Mouse (Mus musculus) heart, embryonic 13.5 days (tissue): ENCODE measurements around the gene Acox3. TPM values are rescaled to one million over a fixed set of nuclear protein-coding genes. Genes with fewer than 3 reads are reported as not detected.
A peak's percentile ranks its signal among the peaks of the same experiment; 100 is the strongest.

Experiments
- ATAC-seq: fragments of 200-750 bp; cut with Nextera tagmentation; 2 replicates; pipeline ENCODE4 v1.8.0; 2017; ENCODE audit warnings: moderate TSS enrichment; ENCODE audit not compliant: insufficient number of reproducible peaks, low FRiP score, low TSS enrichment; ENCODE audit errors: extremely low read depth
- H3K27ac ChIP-seq: fragments of 300-500 bp; sonication (generic); replicated peaks from 2 replicates; pipeline ENCODE4 v1.5.1; 2015; ENCODE audit warnings: moderate library complexity, mild to moderate bottlenecking, inconsistent platforms
- H3K27me3 ChIP-seq: fragments of 300-500 bp; sonication (generic); replicated peaks from 2 replicates; pipeline ENCODE4 v1.6.1; 2015; ENCODE audit warnings: mild to moderate bottlenecking, inconsistent platforms
- H3K36me3 ChIP-seq: fragments of 300-500 bp; sonication (generic); 2 replicates; pipeline ENCODE4 v1.6.1; 2015; ENCODE audit warnings: mild to moderate bottlenecking, inconsistent platforms
- H3K4me1 ChIP-seq: fragments of 300-500 bp; sonication (generic); 2 replicates; pipeline ENCODE4 v1.6.1; 2015; ENCODE audit warnings: inconsistent platforms
- H3K4me2 ChIP-seq: fragments of 300-500 bp; sonication (generic); 2 replicates; pipeline ENCODE4 v1.6.1; 2015; ENCODE audit warnings: inconsistent platforms, mild to moderate bottlenecking, moderate library complexity
- H3K4me3 ChIP-seq: fragments of 300-500 bp; sonication (generic); 2 replicates; pipeline ENCODE4 v1.5.1; 2015; ENCODE audit warnings: moderate library complexity, mild to moderate bottlenecking, inconsistent platforms
- H3K9ac ChIP-seq: fragments of 300-500 bp; sonication (generic); 2 replicates; pipeline ENCODE4 v1.6.1; 2015; ENCODE audit warnings: inconsistent platforms, mild to moderate bottlenecking, moderate library complexity
- H3K9me3 ChIP-seq: fragments of 300-500 bp; sonication (generic); 2 replicates; pipeline ENCODE4 v1.6.1; 2016; ENCODE audit warnings: inconsistent platforms
- WGBS: fragments of 180-500 bp; shearing (Covaris S2); methylation state at CpG from one replicate; pipeline ENCODE4 v1.1.7; 2015; ENCODE audit warnings: mixed read lengths; 5-methylcytosine and 5-hydroxymethylcytosine counted together
- polyA plus RNA-seq: library from polyadenylated mRNA; unstranded; fragments of >200 nt; fragmentation: Nextera tagmentation; extraction: Ambion mirVana; gene quantifications from 2 replicates; pipeline ENCODE4 v1.2.1, GENCODE M21; 2015

Acox3 gene
- polyA plus RNA-seq, 1 experiment from 2014 or later: 8.6 TPM

DNA sequence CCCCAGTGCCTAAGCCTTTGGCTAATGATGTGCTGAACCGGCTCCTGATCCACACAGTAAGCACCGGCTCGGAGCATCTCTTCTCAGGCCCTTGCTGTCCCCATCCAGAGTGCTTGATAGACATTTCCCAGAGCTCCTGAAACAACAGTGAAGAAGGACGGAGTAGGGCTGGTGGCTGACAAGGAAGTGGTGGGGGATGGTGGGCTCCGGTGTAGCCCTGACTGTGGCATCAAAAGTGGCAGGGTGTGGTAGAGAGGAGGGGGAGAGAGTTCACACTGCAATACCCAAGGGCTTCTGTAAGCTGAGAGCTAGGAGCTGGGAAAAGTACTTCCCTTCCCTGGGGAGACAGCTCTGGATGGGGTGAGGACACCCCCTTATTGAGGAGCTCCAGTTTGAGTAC lies 48.9 kb downstream of the Acox3 start:
- WGBS: 28% methylated on average over 5 of the region's 5 CpGs
- no peaks in the 10 kb centered on the region for H3K36me3 ChIP-seq
- no peak for ATAC-seq
- H3K9me3 ChIP-seq: no peaks in the 10 kb centered on the region
- peaks cover 15% of the 10 kb centered on the region for H3K4me1 ChIP-seq
- peaks cover 26% of the 10 kb centered on the region for H3K27me3 ChIP-seq
- no peak overlapping the region for H3K9ac ChIP-seq
- H3K4me2 ChIP-seq: no peak overlapping the region
- H3K4me3 ChIP-seq: no peak overlapping the region
- no peak overlapping the region for H3K27ac ChIP-seq

DNA sequence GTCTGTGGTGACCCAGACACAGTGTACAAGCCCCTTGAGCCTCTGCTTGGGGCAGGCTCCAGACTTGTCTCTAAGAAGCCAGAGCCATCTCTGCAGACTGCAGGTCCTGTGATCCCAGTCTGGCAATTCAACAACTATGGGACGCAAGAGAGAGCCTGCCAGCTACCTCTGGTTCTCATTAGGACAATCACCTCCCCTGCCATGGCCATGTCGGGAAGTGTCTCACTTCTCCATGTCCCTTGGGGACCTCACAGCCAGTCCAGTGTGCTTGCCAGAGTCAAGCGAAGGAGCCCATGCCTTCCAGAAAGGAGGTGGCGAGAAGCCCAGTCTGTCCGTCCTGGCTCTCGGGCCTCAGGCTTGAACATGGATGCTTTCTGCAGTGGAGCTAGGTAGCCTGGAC lies 50.0 kb downstream of the Acox3 start:
- ATAC-seq: no peak
- H3K4me1 ChIP-seq: peaks cover 15% of the 10 kb centered on the region
- H3K4me3 ChIP-seq: no peak overlapping the region
- no peak overlapping the region for H3K27ac ChIP-seq
- H3K4me2 ChIP-seq: no peak overlapping the region
- no peaks in the 10 kb centered on the region for H3K9me3 ChIP-seq
- WGBS: 72% methylated on average over 6 of the region's 6 CpGs
- H3K27me3 ChIP-seq: peaks cover 16% of the 10 kb centered on the region
- H3K9ac ChIP-seq: no peak overlapping the region
- no peaks in the 10 kb centered on the region for H3K36me3 ChIP-seq

DNA sequence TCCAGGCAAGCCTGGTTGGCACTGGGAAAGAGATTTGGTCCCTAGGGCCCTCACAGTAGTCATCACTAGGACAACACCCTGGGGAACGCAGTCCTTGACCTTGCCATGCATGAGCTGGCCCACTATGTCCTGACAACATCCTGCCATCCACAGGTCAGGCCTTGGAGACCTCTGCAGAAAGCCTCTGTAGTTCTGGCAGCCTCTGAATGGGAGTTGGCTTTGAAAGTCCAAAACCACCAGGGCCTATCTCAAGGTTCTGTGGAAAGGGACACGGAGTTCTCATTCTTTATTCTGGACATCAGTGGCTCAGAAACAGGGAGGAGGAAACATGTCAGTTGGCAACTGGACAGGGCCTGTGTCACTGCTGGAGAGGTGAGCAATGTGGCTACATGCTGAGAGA lies 53.2 kb downstream of the Acox3 start:
- Histone ChIP-seq H3K27me3 (peaks cover 9% of the 10 kb centered on the region), H3K27ac (no peak overlapping the region), H3K9me3 (no peaks in the 10 kb centered on the region), H3K9ac (no peak overlapping the region), H3K4me3 (no peak overlapping the region), H3K4me2 (no peak overlapping the region), H3K4me1 (peaks cover 9% of the 10 kb centered on the region; the same call in 1 of the 2 replicates), H3K36me3 (no peaks in the 10 kb centered on the region)
- ATAC-seq: no peak
- 55% methylated on average over 2 of the region's 2 CpGs for WGBS

DNA sequence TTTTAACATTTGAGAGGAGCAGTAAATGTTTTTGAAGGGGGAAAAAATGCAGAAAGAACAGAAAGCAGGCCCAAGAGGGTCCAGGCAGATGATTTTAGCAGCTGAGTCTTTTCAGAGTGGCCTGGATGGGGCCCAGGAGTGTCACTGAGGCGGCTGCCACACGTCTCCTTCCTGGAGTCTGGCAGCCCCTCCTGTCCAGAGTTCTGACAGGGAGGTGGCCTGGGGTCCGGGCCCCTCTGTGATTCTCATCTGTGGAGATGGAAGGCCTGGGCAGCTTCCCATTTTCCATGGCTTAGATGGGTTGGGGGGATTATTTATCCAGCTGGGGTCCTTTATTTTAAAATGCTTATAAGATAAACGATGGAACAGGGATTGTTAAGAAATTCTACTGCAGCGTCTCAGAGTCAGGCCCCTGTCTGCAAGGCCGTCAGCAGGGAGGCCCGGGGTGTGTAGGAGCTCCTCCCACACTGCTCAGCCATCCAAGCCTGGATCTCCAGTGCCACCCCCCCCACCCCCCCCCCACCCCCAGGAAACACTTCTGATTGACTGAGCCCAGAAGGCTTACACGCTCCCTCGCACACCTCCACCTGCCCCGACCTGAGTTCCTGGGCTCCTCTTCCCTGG lies 59.2 kb downstream of the Acox3 start:
- Histone ChIP-seq H3K27me3 (no peaks in the 10 kb centered on the region; the same call in 1 of the 2 replicates), H3K4me2 (no peak overlapping the region), H3K27ac (no peak overlapping the region), H3K36me3 (no peaks in the 10 kb centered on the region), H3K9me3 (no peaks in the 10 kb centered on the region), H3K4me3 (no peak overlapping the region), H3K4me1 (peaks cover 27% of the 10 kb centered on the region), H3K9ac (peak overlapping the region; percentile 15; the same call in 1 of the 2 replicates)
- WGBS: 48% methylated on average over 10 of the region's 10 CpGs
- no peak for ATAC-seq

DNA sequence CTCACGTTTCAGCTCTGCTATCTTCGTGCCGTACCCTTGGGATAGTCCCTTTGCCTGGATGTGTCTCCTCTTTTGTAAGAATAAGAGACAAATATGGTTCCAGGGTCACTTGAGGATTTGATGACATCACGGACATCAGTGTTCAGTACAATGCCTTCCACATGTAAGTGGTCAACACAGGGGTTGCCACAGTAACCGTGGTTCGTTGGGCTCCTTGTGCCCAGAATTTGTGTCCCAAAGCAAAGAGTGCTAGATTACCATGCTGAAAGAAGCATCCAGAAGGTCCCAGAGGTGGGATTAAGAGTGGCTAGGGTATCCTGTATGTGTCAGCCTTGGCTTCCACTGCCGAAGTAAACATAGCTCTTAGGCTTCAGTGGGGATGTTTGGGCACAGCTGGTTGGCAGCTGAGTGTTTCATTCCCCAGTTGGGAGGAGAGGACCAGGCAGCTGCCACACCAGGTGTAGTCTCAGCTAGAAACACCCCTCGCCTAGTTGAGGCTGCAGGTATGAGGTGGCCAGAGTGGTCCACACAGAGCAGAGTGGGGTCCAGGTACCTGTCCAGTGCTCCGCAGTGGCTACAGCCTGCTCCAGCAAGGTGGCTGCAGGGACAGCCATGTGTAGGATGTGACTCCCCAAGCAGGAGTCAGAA lies 60.7 kb downstream of the Acox3 start:
- H3K9me3 ChIP-seq: no peaks in the 10 kb centered on the region
- no peak overlapping the region for H3K9ac ChIP-seq
- H3K27ac ChIP-seq: no peak overlapping the region
- no peak overlapping the region for H3K4me3 ChIP-seq
- no peak for ATAC-seq
- no peaks in the 10 kb centered on the region for H3K36me3 ChIP-seq
- no peak overlapping the region for H3K4me2 ChIP-seq
- H3K27me3 ChIP-seq: no peaks in the 10 kb centered on the region; the same call in 1 of the 2 replicates
- 77% methylated on average over 9 of the region's 9 CpGs for WGBS
- peaks cover 27% of the 10 kb centered on the region for H3K4me1 ChIP-seq

DNA sequence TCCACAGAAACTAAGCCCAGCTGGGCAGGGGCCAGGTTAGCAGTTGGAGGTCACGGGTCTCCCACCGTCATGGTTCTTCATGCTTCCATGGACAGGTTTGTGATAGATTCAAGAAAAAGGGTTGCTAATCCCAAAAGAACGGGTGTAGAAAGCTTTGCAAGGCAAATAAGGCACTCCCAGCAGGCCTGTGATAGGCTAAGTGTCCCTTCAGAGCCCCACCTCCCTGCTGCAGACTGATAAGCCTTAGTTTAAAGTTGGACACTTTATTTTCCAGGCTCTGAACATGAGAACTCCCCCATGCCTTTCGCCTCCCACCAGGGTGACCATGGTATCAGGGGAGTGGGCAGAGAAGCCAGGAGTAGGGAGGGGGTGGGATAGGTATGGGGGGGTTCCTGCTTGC lies 61.2 kb downstream of the Acox3 start:
- H3K27ac ChIP-seq: no peak overlapping the region
- peaks cover 27% of the 10 kb centered on the region for H3K4me1 ChIP-seq
- no peak overlapping the region for H3K9ac ChIP-seq
- H3K27me3 ChIP-seq: no peaks in the 10 kb centered on the region; the same call in 1 of the 2 replicates
- no peak for ATAC-seq
- 42% methylated on average over 4 of the region's 4 CpGs for WGBS
- no peaks in the 10 kb centered on the region for H3K36me3 ChIP-seq
- no peak overlapping the region for H3K4me2 ChIP-seq
- H3K9me3 ChIP-seq: no peaks in the 10 kb centered on the region
- no peak overlapping the region for H3K4me3 ChIP-seq

DNA sequence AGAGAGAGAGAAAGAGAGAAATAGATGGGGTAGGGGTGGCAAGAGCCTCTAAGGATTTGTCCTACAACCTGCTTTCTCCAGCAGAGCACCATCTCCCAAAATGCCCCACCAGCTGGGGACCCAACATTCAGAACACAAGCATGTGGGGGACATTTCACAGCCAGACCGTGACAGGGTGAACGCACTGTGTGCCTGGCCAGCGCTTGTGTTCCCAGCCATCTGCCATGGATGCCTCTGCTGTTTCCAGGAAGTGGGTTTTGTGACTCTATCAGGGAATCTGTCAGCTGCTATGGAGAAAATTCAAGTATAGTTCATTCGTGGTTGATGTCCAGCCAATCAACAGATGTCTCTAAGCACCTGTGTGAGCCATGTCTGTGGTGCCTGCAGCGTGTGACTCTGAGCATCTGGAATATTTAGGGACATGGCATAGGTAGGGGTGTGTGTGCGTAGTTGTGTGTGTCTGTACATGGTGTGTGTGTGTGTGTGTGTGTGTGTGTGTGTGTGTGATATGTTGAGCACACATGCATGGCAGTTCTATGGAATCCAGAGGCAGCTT lies 63.2 kb downstream of the Acox3 start:
- WGBS: 67% methylated on average over 6 of the region's 6 CpGs
- H3K27me3 ChIP-seq: no peaks in the 10 kb centered on the region; the same call in 1 of the 2 replicates
- H3K9me3 ChIP-seq: no peaks in the 10 kb centered on the region
- no peaks in the 10 kb centered on the region for H3K36me3 ChIP-seq
- no peak for ATAC-seq
- no peak overlapping the region for H3K27ac ChIP-seq
- no peak overlapping the region for H3K9ac ChIP-seq
- H3K4me3 ChIP-seq: no peak overlapping the region
- H3K4me1 ChIP-seq: peaks cover 27% of the 10 kb centered on the region
- no peak overlapping the region for H3K4me2 ChIP-seq

DNA sequence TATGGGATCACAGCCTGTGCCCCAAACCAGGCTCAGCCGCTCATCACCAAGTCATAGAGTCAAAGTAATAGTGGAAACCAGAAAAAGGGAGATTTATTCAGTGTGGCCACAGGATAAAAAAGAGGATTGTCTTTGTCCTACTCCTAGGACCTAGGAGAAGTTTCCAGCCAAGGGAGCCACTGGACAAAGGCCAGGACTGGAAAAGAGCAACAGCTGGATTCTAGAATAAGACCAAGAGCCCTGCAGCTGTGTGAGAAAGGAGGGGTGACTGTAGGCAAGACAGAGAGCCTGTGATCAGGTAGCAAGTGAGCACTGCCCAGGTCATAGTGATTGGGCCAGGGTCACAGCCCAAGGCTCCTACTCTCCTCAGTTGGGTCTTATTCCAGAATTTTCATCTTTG lies 64.1 kb downstream of the Acox3 start:
- Histone ChIP-seq H3K36me3 (no peaks in the 10 kb centered on the region), H3K4me1 (peaks cover 20% of the 10 kb centered on the region), H3K4me2 (no peak overlapping the region), H3K9me3 (no peaks in the 10 kb centered on the region), H3K4me3 (no peak overlapping the region), H3K9ac (no peak overlapping the region), H3K27ac (no peak overlapping the region), H3K27me3 (no peaks in the 10 kb centered on the region; the same call in 1 of the 2 replicates)
- 86% methylated on average over 1 of the region's 1 CpGs for WGBS
- no peak for ATAC-seq

DNA sequence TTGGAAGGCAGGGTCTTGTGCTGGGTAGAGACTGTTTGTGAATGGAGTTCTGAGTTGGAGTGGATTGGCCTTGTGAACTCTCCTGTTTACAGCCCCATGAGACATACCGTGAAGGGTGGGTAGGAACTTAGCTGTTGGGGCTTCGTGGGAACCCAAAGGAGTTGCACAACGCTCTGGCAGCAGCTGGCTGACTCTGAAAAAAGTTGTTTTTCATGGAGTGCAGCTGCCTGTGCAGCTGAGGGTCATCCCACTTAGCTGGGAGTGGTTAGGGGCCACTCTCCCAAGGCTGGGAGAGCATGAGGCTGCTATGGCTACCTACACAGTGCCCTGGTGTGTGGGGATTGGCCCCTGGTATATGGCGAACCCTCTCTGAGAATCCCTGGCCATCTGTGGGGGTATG lies 64.7 kb downstream of the Acox3 start:
- H3K27ac ChIP-seq: no peak overlapping the region
- no peaks in the 10 kb centered on the region for H3K9me3 ChIP-seq
- no peak for ATAC-seq
- WGBS: 63% methylated on average over 4 of the region's 4 CpGs
- H3K36me3 ChIP-seq: no peaks in the 10 kb centered on the region
- no peak overlapping the region for H3K4me3 ChIP-seq
- H3K27me3 ChIP-seq: no peaks in the 10 kb centered on the region; the same call in 1 of the 2 replicates
- peaks cover 15% of the 10 kb centered on the region; the same call in 1 of the 2 replicates for H3K4me1 ChIP-seq
- no peak overlapping the region for H3K4me2 ChIP-seq
- no peak overlapping the region for H3K9ac ChIP-seq

DNA sequence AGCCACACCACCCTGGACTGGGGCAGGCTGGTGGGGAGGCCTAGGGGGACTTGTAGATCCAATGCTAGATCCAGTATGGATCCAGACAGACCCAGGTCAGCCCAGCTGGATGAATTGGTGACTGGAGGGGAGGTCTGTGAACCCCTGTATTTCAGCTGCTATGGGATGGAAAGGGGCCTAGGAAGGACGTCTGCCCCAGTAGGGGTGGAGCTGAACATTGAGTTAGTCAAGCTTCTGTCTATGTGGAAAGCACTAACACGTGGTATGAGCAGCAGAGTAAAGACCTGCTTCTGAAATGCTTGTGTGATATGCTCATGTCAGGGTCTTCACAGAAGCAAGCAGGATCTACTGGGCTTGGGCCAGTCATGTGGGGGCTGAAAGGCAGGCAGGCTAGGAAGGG lies 65.4 kb downstream of the Acox3 start:
- Histone ChIP-seq H3K9ac (no peak overlapping the region), H3K27me3 (no peaks in the 10 kb centered on the region), H3K27ac (no peak overlapping the region), H3K4me2 (no peak overlapping the region), H3K36me3 (no peaks in the 10 kb centered on the region), H3K4me3 (no peak overlapping the region), H3K9me3 (no peaks in the 10 kb centered on the region), H3K4me1 (peaks cover 13% of the 10 kb centered on the region; the same call in 1 of the 2 replicates)
- 50% methylated on average over 2 of the region's 2 CpGs for WGBS
- no peak for ATAC-seq

DNA sequence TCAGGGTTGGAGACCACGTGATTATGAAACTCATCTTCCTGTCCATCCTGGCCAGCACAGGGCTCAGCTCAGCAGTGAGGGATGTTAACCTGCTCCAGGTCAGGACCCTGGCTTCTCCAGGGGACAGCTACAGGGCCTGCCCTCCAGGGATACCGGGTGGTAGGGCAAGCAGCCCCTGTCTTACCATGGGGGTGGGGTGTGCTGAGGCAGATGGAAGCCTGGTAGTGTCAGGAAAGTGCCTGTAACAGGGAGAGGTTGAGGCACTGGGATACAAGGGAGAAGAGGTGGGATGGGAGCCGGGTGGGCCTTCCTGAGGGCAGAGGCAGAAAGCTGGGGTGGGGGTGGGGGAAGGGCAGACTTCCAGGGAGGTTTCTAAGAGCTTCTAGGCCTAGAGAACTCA lies 69.5 kb downstream of the Acox3 start:
- ATAC-seq: no peak
- Histone ChIP-seq H3K9me3 (no peaks in the 10 kb centered on the region), H3K4me2 (no peak overlapping the region), H3K36me3 (no peaks in the 10 kb centered on the region), H3K4me1 (no peaks in the 10 kb centered on the region), H3K9ac (no peak overlapping the region), H3K27me3 (no peaks in the 10 kb centered on the region), H3K4me3 (no peak overlapping the region), H3K27ac (no peak overlapping the region)
- WGBS: 87% methylated on average over 3 of the region's 3 CpGs

DNA sequence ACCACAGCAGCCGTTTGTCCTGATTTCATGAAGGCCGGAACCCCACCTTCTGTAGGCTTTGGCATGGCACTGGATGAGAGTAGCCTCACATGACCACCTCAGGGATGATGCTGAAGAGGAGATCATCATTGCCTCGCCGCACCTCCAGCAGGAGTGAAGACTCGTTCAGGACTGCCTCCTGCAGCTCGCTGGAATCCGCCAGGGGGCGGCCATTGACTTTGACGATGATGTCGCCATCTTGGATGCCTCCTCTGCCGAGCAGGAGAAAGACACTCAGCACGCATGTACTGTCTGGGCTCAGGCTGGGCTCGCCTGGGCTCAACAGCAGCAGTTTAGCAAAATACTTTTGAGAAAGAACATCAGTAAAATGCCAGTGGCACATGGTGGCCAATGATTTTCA lies 70.0 kb downstream of the Acox3 start:
- 81% methylated on average over 13 of the region's 13 CpGs for WGBS

More for the DNA sequence above, 70.0 kb downstream of the Acox3 start:
- Histone ChIP-seq H3K9me3 (no peaks in the 10 kb centered on the region), H3K4me2 (no peak overlapping the region), H3K36me3 (no peaks in the 10 kb centered on the region), H3K9ac (no peak overlapping the region), H3K4me3 (no peak overlapping the region), H3K27ac (no peak overlapping the region), H3K4me1 (no peaks in the 10 kb centered on the region), H3K27me3 (0 out of 2 replicates have a peak, but pooled peaks cover under 1% of the 10 kb centered on the region)
- no peak for ATAC-seq
